Mouse (Mus musculus) MEL (cell line): Measurements from ENCODE around the gene Uncx.

ENCODE experiments used
- CTCF ChIP-seq, 3 experiments: IDR thresholded peaks in 2 of 3; conservative IDR thresholded peaks in 1 of 3; 2 replicates each; pipeline ENCODE4 v1.5.1; 2011 to 2012; ENCODE audit warnings: low read length in 3 of 3, low read depth in 2 of 3, mild to moderate bottlenecking in 2 of 3, improper control_type of control experiment in 1 of 3, inconsistent platforms in 1 of 3, mixed read lengths in 1 of 3, moderate library complexity in 1 of 3; ENCODE audit not compliant: control insufficient read depth in 1 of 3, insufficient read depth in 1 of 3, poor library complexity in 1 of 3, severe bottlenecking in 1 of 3
- GABPA ChIP-seq: IDR thresholded peaks from 2 replicates; pipeline ENCODE4 v1.6.1; 2012; ENCODE audit warnings: low read depth, mild to moderate bottlenecking, inconsistent platforms, low read length, improper control_type of control experiment, moderate library complexity
- GATA1 ChIP-seq: IDR thresholded peaks from 2 replicates; pipeline ENCODE4 v1.6.1; 2011; ENCODE audit warnings: low read depth, low read length, improper control_type of control experiment
- MAFK ChIP-seq: IDR thresholded peaks from 2 replicates; pipeline ENCODE4 v1.6.1; 2011; ENCODE audit warnings: low read depth, mild to moderate bottlenecking, low read length, improper control_type of control experiment, borderline replicate concordance
- MEF2A ChIP-seq: IDR thresholded peaks from 2 replicates; pipeline ENCODE4 v1.6.1; 2014; ENCODE audit warnings: low read depth, mild to moderate bottlenecking, inconsistent platforms, low read length, improper control_type of control experiment; ENCODE audit not compliant: poor library complexity, insufficient replicate concordance, severe bottlenecking; ENCODE audit errors: extremely low read depth
- MXI1 ChIP-seq: IDR thresholded peaks from 2 replicates; pipeline ENCODE4 v1.6.1; 2011; ENCODE audit warnings: mild to moderate bottlenecking, low read depth, low read length, improper control_type of control experiment
- NRF1 ChIP-seq: IDR thresholded peaks from 2 replicates; pipeline ENCODE4 v1.6.1; 2014; ENCODE audit warnings: low read depth, mild to moderate bottlenecking, inconsistent platforms, low read length, improper control_type of control experiment, moderate library complexity; ENCODE audit not compliant: poor library complexity, insufficient read depth, severe bottlenecking
- POLR2A ChIP-seq, 2 experiments: IDR thresholded peaks; 2 replicates each; pipeline ENCODE4 v1.6.1; 2011 to 2012; ENCODE audit warnings: low read length in 2 of 2, mild to moderate bottlenecking in 2 of 2, control low read depth in 1 of 2, improper control_type of control experiment in 1 of 2, low read depth in 1 of 2, moderate library complexity in 1 of 2; ENCODE audit not compliant: control insufficient read depth in 1 of 2, insufficient read depth in 1 of 2, poor library complexity in 1 of 2
- POLR2AphosphoS2 ChIP-seq: IDR thresholded peaks from 2 replicates; pipeline ENCODE4 v1.6.1; 2011; ENCODE audit warnings: low read length, improper control_type of control experiment
- RCOR1 ChIP-seq: IDR thresholded peaks from 2 replicates; pipeline ENCODE4 v1.6.1; 2012; ENCODE audit warnings: low read depth, mild to moderate bottlenecking, inconsistent platforms, low read length, improper control_type of control experiment
- USF1 ChIP-seq: IDR thresholded peaks from 2 replicates; pipeline ENCODE4 v1.6.1; 2014; ENCODE audit warnings: low read depth, mild to moderate bottlenecking, inconsistent platforms, low read length, improper control_type of control experiment, moderate library complexity
- ZMIZ1 ChIP-seq: IDR thresholded peaks from 2 replicates; pipeline ENCODE4 v1.6.1; 2012; ENCODE audit warnings: low read depth, mild to moderate bottlenecking, inconsistent platforms, low read length, improper control_type of control experiment, moderate library complexity
- ZNF384 ChIP-seq: IDR thresholded peaks from 2 replicates; pipeline ENCODE4 v1.6.1; 2012; ENCODE audit warnings: low read depth, mild to moderate bottlenecking, inconsistent platforms, low read length, improper control_type of control experiment

DNA sequence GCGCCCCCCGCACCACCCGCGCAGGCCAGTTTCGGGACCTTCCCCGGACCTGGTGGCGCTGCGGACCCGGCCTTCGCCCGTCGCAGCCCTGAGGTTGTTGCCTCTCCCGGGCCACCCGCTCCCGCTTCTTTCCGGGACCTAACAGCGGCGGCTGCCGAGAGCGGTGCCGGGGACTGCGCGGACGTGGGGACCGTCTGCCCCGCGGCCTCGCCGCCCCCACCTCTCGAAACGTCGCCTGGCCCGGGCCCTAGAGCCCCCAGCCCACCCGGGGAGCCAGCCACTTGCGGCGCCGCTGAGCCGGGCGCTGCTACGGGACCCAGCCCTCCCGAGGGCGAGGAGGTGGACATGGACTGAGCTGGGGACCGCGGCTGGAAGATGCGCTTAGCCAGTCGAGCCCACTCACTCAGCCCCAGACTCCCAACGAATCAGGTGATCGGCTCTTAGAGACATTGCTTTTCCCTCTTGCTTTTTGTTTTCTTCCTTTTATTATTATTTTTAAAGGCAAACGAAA, 4.2 kb downstream of the Uncx start:
- TF ChIP-seq CTCF (IDR thresholded peaks at IDR 0.05 in 2 of 3, conservative IDR thresholded peaks at IDR 0.05 in 1 of 3; ENCODE audit: control insufficient read depth in 1 of 3, insufficient read depth in 1 of 3, low read depth in 2 of 3, low read length in 3 of 3, poor library complexity in 1 of 3, severe bottlenecking in 1 of 3) (no peak), GABPA (no peak), GATA1 (no peak), ZMIZ1 (no peak), ZNF384 (no peak), MAFK (no peak), USF1 (no peak), NRF1 (no peak), POLR2AphosphoS2 (no peak), POLR2A (IDR thresholded peaks at IDR 0.05; ENCODE audit: control insufficient read depth in 1 of 2, insufficient read depth in 1 of 2, low read depth in 1 of 2, low read length in 2 of 2, poor library complexity in 1 of 2) (no peak), MEF2A (no peak), RCOR1 (no peak), MXI1 (no peak)
